Mouse (Mus musculus): Measurements from ENCODE around the gene Pkd1l2. TPM values are rescaled to one million over a fixed set of nuclear protein-coding genes. Genes with fewer than 3 reads are reported as not detected.

The Pkd1l2 gene
- polyA plus RNA-seq, 1 experiment from 2014 or later, result 0.28 TPM

DNA sequence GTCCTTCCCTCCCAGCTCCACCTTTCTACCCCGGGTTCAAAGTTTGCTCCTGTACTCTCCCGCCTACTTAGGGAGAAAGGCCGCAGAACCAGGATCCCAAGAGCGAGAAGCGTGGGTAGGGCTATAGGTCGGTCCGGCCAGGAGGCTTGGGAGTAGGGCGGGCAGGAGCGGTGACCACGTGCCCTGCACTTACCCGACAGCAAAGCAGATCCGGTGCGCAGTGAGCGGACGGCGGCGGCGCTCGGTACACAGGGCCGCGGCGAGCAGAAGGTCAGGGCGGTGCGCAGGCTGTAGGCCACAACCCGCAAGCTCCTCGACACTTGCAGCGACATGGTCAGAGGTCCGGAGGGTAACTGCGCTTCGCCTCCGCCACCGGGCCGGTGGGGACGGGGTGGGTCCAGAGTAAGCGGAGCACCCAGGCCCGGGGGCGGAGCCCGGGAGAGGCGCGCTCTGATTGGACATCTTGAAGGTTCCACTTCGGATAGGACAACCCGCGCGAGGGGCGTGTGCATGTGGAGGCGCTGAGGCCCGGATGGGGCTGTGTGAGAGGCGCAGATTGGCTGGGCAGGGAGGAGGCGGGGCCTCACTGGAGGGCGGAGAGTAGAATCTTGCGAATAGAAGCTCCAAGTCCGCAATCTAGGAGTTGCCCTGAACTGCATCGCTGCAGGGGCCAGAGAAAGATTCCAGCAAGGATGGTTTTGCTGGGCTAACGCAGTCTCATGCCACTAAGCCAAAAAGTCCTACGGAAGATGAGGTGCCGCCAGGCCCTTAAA, 89.0 kb downstream of the Pkd1l2 start, which contains the start of gene Gcsh:
Gene Gcsh, minus strand, starts transcription at position 443 of the 773 bp plus-strand sequence.
- Histone ChIP-seq H3K9me3 (ENCODE audit: control insufficient read depth, low read length) (no peaks in the 10 kb centered on the region), H3K4me1 (ENCODE audit: control insufficient read depth, insufficient read depth, low read length) (peaks cover 9% of the 10 kb centered on the region; the same call in 1 of the 2 replicates), H3K27ac (ENCODE audit: low read length) (peak within 1 kb of the TSS; percentile 88), H3K36me3 (ENCODE audit: control insufficient read depth, insufficient read depth, low read length) (no peaks in the 10 kb centered on the region), H3K4me3 (ENCODE audit: low read length) (peak within 1 kb of the TSS; percentile 77), H3K9ac (ENCODE audit: low read depth, low read length) (peak within 1 kb of the TSS; percentile 79), H3K27me3 (replicated peaks; ENCODE audit: control insufficient read depth, insufficient read depth, low read length) (no peaks in the 10 kb centered on the region), H3K4me2 (ENCODE audit: low read depth, low read length) (peak within 1 kb of the TSS; percentile 93)
- WGBS, result under 1% methylated on average over 56 of the region's 56 CpGs
- peak; percentile 100 for ATAC-seq

DNA sequence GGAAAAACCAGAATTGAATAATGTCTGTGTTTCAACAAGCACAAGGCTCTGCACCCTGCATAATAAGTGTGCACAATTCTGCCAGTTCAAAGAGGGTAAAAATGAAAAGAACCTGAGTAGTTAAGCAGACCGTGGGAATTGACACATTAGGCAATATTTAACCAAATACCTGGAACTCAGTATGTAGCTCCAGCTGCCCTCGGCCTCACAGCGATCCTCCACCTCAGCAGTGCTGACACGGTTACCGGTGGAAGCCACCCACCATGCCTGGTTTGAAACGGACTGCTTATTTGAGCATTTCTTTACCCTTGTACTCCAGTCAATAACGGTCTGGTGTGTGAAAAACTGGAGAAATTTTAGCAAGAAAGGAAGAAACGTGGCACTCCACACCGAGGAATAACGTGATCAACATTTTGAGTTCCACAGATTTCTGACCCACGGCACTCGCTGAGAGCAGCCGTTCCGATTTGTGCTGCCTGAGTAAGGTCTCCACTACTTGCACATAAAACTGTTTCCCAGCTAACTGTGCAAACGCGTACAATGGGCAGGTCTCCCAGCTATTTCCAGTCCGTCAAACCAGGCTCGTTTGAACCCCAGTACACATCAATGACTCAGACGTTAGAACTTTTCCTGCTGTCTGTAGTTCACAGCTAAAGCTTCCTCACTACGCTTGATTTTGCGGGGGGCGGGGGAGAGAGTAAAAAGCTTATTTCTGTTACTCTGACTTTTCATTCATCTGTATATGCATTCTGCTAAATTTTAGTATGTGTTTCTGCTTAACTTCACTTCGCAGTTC, 89.9 kb downstream of the Pkd1l2 start:
- H3K9ac ChIP-seq (ENCODE audit: low read depth, low read length), result peak overlapping the region; percentile 79
- H3K27me3 ChIP-seq (replicated peaks; ENCODE audit: control insufficient read depth, insufficient read depth, low read length), result no peaks in the 10 kb centered on the region
- peak overlapping the region; percentile 93 for H3K4me2 ChIP-seq (ENCODE audit: low read depth, low read length)
- peaks cover 9% of the 10 kb centered on the region; the same call in 1 of the 2 replicates for H3K4me1 ChIP-seq (ENCODE audit: control insufficient read depth, insufficient read depth, low read length)
- 7% methylated on average over 23 of the region's 23 CpGs for WGBS
- no peaks in the 10 kb centered on the region for H3K36me3 ChIP-seq (ENCODE audit: control insufficient read depth, insufficient read depth, low read length)
- peak overlapping the region; percentile 77 for H3K4me3 ChIP-seq (ENCODE audit: low read length)
- no peaks in the 10 kb centered on the region for H3K9me3 ChIP-seq (ENCODE audit: control insufficient read depth, low read length)
- peak overlapping the region; percentile 88 for H3K27ac ChIP-seq (ENCODE audit: low read length)
- peak; percentile 16; the same call in 1 of the 2 replicates for ATAC-seq

DNA sequence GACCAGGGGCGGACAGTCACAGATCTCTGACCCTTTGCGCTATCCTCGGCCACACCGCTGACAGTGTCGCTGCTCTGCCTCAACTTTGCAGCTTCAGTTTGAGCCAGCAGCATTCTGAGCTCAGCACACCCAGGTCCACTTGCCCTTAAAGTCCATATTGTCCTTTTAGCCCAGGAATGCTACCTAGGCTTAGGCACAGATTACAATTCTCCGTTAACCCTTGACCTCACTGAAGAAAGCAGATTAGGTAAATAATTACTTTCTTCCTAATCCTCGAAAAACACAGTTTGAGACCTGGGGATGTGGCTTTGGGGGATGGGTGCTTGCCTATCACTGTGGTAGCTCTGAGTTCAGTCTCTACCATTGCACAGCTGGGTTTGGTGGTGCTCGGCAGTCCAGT, 91.0 kb downstream of the Pkd1l2 start:
- H3K27ac ChIP-seq (ENCODE audit: low read length), result no peak overlapping the region
- no peak overlapping the region for H3K9ac ChIP-seq (ENCODE audit: low read depth, low read length)
- no peaks in the 10 kb centered on the region for H3K9me3 ChIP-seq (ENCODE audit: control insufficient read depth, low read length)
- peaks cover 9% of the 10 kb centered on the region; the same call in 1 of the 2 replicates for H3K4me1 ChIP-seq (ENCODE audit: control insufficient read depth, insufficient read depth, low read length)
- ATAC-seq, result no peak
- 0 out of 2 replicates have a peak overlapping the region, but pooled peaks have one; percentile 93 for H3K4me2 ChIP-seq (ENCODE audit: low read depth, low read length)
- 81% methylated on average over 8 of the region's 8 CpGs for WGBS
- H3K36me3 ChIP-seq (ENCODE audit: control insufficient read depth, insufficient read depth, low read length), result no peaks in the 10 kb centered on the region
- no peak overlapping the region for H3K4me3 ChIP-seq (ENCODE audit: low read length)
- H3K27me3 ChIP-seq (replicated peaks; ENCODE audit: control insufficient read depth, insufficient read depth, low read length), result no peaks in the 10 kb centered on the region

DNA sequence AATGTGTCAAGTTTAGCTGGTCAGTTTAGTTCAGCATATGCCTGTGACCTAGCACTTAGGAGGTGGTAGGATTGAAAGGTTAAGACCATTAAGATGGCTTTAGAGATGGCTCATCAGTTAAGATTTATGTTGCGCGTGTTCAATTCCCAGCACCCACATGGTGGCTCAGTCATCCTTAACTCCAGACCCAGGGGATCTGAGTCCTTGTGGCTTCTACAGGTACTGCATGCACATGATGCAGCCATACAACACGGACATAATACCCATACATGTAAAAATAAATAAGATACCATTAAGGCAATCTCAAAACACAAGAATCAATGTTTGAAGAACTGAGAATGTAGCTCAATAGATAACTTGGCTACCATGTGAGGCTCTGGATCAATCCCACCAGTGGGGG, 92.4 kb downstream of the Pkd1l2 start:
- 0 out of 2 replicates have a peak, but pooled peaks cover under 1% of the 10 kb centered on the region for H3K36me3 ChIP-seq (ENCODE audit: control insufficient read depth, insufficient read depth, low read length)
- H3K9ac ChIP-seq (ENCODE audit: low read depth, low read length), result no peak overlapping the region
- H3K27me3 ChIP-seq (replicated peaks; ENCODE audit: control insufficient read depth, insufficient read depth, low read length), result no peaks in the 10 kb centered on the region
- H3K4me1 ChIP-seq (ENCODE audit: control insufficient read depth, insufficient read depth, low read length), result peaks cover 9% of the 10 kb centered on the region; the same call in 1 of the 2 replicates
- ATAC-seq, result no peak
- 95% methylated on average over 3 of the region's 3 CpGs for WGBS
- no peak overlapping the region for H3K4me2 ChIP-seq (ENCODE audit: low read depth, low read length)
- no peak overlapping the region for H3K27ac ChIP-seq (ENCODE audit: low read length)
- H3K4me3 ChIP-seq (ENCODE audit: low read length), result no peak overlapping the region
- H3K9me3 ChIP-seq (ENCODE audit: control insufficient read depth, low read length), result no peaks in the 10 kb centered on the region

DNA sequence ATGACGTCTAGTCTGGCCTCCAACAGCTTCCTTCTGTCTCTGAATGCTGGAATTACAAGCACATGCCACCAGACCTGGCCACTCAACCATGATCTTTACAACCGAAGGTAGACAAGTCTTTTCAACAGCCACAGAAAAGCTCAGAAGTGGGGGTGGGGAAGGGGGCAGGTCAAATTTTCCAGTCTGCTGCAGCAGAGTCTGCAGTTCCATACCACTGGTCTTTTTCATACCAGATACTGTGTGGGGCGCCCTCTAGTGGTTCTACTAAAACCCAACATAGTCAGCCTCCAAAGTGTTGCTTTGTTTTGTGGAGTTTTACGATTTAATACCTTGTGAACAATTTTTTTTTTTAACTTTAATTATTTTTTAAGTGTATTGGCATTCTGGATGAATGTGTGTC, 102.1 kb downstream of the Pkd1l2 start:
- Histone ChIP-seq H3K27ac (ENCODE audit: low read length) (no peak overlapping the region), H3K4me3 (ENCODE audit: low read length) (no peak overlapping the region), H3K4me2 (ENCODE audit: low read depth, low read length) (no peak overlapping the region), H3K27me3 (replicated peaks; ENCODE audit: control insufficient read depth, insufficient read depth, low read length) (no peaks in the 10 kb centered on the region), H3K36me3 (ENCODE audit: control insufficient read depth, insufficient read depth, low read length) (0 out of 2 replicates have a peak, but pooled peaks cover 2% of the 10 kb centered on the region), H3K9me3 (ENCODE audit: control insufficient read depth, low read length) (no peaks in the 10 kb centered on the region), H3K4me1 (ENCODE audit: control insufficient read depth, insufficient read depth, low read length) (peaks cover 15% of the 10 kb centered on the region), H3K9ac (ENCODE audit: low read depth, low read length) (no peak overlapping the region)
- 19% methylated on average over 4 of the region's 4 CpGs for WGBS
- ATAC-seq, result no peak

GRCm38 (mm10) chr8:116978631-116979256, 103.5 kb downstream of the Pkd1l2 start, which contains the start of gene 1700030J22Rik:
TSS of gene 1700030J22Rik (minus strand) at chr8:116978959.
- Histone ChIP-seq H3K4me2 (ENCODE audit: low read depth, low read length) (peak within 1 kb of the TSS; percentile 88), H3K9ac (ENCODE audit: low read depth, low read length) (peak within 1 kb of the TSS; percentile 64), H3K4me3 (ENCODE audit: low read length) (peak within 1 kb of the TSS; percentile 95), H3K27me3 (replicated peaks; ENCODE audit: control insufficient read depth, insufficient read depth, low read length) (no peaks in the 10 kb centered on the region), H3K9me3 (ENCODE audit: control insufficient read depth, low read length) (no peaks in the 10 kb centered on the region), H3K27ac (ENCODE audit: low read length) (no peak within 1 kb of the TSS), H3K4me1 (ENCODE audit: control insufficient read depth, insufficient read depth, low read length) (peaks cover 15% of the 10 kb centered on the region), H3K36me3 (ENCODE audit: control insufficient read depth, insufficient read depth, low read length) (no peaks in the 10 kb centered on the region)
- under 1% methylated on average over 46 of the region's 46 CpGs for WGBS
- ATAC-seq, result peak; percentile 99

DNA sequence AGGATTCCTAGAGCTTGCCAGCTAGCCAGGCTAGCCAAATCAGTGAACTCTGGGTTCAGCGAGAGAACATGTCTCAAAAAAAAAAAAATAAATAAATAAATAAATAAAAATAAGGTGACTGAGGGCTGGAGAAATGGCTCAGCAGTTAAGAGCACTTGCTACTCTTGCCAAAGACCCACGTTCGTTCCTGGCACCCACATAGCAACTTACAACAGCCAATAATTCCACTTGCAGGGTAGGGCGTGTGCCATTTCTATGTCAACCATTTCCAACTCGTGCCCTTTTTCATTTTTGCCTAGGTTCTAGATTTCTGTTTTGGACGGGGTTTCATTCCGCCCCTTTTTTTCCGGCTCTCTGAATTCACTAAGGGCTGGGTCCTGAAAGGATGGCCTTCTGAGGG, 104.2 kb downstream of the Pkd1l2 start:
- peak overlapping the region; percentile 88 for H3K4me2 ChIP-seq (ENCODE audit: low read depth, low read length)
- no peaks in the 10 kb centered on the region for H3K36me3 ChIP-seq (ENCODE audit: control insufficient read depth, insufficient read depth, low read length)
- H3K9ac ChIP-seq (ENCODE audit: low read depth, low read length), result peak overlapping the region; percentile 64
- no peak for ATAC-seq
- no peak overlapping the region for H3K27ac ChIP-seq (ENCODE audit: low read length)
- no peaks in the 10 kb centered on the region for H3K9me3 ChIP-seq (ENCODE audit: control insufficient read depth, low read length)
- 28% methylated on average over 8 of the region's 8 CpGs for WGBS
- peaks cover 15% of the 10 kb centered on the region for H3K4me1 ChIP-seq (ENCODE audit: control insufficient read depth, insufficient read depth, low read length)
- H3K4me3 ChIP-seq (ENCODE audit: low read length), result peak overlapping the region; percentile 95
- H3K27me3 ChIP-seq (replicated peaks; ENCODE audit: control insufficient read depth, insufficient read depth, low read length), result no peaks in the 10 kb centered on the region

GRCm38 (mm10) chr8:116975606-116976005, 106.6 kb downstream of the Pkd1l2 start:
- Histone ChIP-seq H3K4me1 (ENCODE audit: control insufficient read depth, insufficient read depth, low read length) (peaks cover 15% of the 10 kb centered on the region), H3K36me3 (ENCODE audit: control insufficient read depth, insufficient read depth, low read length) (no peaks in the 10 kb centered on the region), H3K4me3 (ENCODE audit: low read length) (no peak overlapping the region), H3K27ac (ENCODE audit: low read length) (peak overlapping the region; percentile 27; the same call in 1 of the 2 replicates), H3K9ac (ENCODE audit: low read depth, low read length) (no peak overlapping the region), H3K27me3 (replicated peaks; ENCODE audit: control insufficient read depth, insufficient read depth, low read length) (no peaks in the 10 kb centered on the region), H3K4me2 (ENCODE audit: low read depth, low read length) (peak overlapping the region; percentile 0; the same call in 1 of the 2 replicates), H3K9me3 (ENCODE audit: control insufficient read depth, low read length) (no peaks in the 10 kb centered on the region)
- no peak for ATAC-seq
- 50% methylated on average over 5 of the region's 5 CpGs for WGBS

GRCm38 (mm10) chr8:116975066-116975465, 107.2 kb downstream of the Pkd1l2 start:
- H3K36me3 ChIP-seq (ENCODE audit: control insufficient read depth, insufficient read depth, low read length), result no peaks in the 10 kb centered on the region
- 42% methylated on average over 5 of the region's 5 CpGs for WGBS
- H3K9me3 ChIP-seq (ENCODE audit: control insufficient read depth, low read length), result no peaks in the 10 kb centered on the region
- H3K4me1 ChIP-seq (ENCODE audit: control insufficient read depth, insufficient read depth, low read length), result peaks cover 14% of the 10 kb centered on the region
- no peak overlapping the region for H3K4me3 ChIP-seq (ENCODE audit: low read length)
- H3K9ac ChIP-seq (ENCODE audit: low read depth, low read length), result 0 out of 2 replicates have a peak overlapping the region, but pooled peaks have one; percentile 27
- H3K27me3 ChIP-seq (replicated peaks; ENCODE audit: control insufficient read depth, insufficient read depth, low read length), result no peaks in the 10 kb centered on the region
- ATAC-seq, result no peak
- 0 out of 2 replicates have a peak overlapping the region, but pooled peaks have one; percentile 0 for H3K4me2 ChIP-seq (ENCODE audit: low read depth, low read length)
- H3K27ac ChIP-seq (ENCODE audit: low read length), result no peak overlapping the region
